Mouse (Mus musculus) megakaryocyte-erythroid progenitor cell, adult 5-6 weeks (primary cell): ENCODE results near the gene Pde4b. TPM values are rescaled to one million over a fixed set of nuclear protein-coding genes. Genes with fewer than 3 reads are reported as not detected.

ENCODE experiments used
- ATAC-seq: replicated peaks from 2 replicates; pipeline ENCODE4 v1.8.0; 2016; ENCODE audit warnings: mild to moderate bottlenecking, inconsistent platforms; ENCODE audit not compliant: severe bottlenecking, poor library complexity, low FRiP score, low TSS enrichment
- total RNA-seq, 2 experiments: library from RNA; stranded (forward) in 1 of 2; stranded (reverse) in 1 of 2; fragments of 200-1000, 215-1000 nt in 1 of 2; fragments of >200 nt in 1 of 2; fragmentation: Nextera tagmentation in 1 of 2; gene quantifications; 2 replicates each; pipeline ENCODE4 v1.2.3; 2014 to 2017

Pde4b gene
- total RNA-seq, 2 experiments from 2014 or later: 18.0 to 23.9 TPM

DNA sequence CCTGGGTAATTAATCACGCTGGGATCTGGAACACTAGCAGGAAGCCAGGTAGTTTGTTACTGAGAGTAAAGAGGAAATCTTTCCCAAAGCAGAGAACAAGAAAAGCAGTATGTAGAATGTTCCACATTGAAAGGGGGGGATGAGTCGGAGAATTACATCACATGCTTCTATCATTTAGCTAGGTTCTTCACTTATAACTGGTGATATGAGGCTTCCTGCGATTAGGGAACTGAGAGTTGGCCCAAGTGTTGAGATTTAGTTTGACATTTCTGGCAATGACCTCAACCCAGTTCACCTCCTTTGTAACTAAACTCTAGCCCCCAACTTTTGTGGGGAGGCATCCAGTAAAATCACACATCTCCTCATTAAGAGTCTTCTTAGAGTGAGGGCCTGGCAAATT, 185.0 kb downstream of the Pde4b start:
- no peak for ATAC-seq

DNA sequence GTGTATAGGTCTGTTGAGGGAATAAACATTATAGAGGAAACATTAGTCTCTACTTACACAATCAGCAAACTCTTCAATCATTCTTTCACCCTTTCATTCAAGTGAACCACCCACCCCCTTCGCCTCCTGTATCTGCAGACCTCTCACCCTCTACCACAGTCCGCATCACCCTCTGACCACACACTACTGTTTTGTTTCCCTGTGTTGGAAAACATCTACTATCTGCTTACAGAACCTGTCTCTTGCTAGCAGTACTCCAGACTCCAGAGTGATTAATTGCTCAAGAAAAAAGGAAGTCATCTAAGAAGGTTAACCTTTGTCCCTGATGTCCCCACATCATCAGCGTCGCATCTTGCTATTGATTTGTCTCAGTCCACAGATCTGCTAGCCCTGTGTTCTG, 185.4 kb downstream of the Pde4b start:
- no peak for ATAC-seq

DNA sequence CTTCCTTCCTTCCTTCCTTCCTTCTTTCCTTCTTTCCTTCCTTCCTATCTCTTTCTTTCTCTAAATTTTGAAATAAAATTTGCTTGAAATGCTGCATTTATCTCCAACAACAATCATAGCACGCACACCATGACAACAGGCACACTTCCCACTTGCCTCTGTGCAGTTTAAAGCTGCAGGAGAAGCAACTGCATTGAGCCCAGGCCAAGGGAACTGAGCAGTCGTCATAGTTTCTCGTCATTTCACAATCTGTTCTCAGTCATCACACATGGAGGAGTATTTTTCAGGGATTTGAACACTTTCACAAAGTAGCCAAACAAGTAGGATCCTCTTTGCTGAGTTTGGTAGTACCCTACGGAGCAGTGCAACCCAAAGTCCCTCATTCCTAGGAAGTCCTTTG, 188.4 kb downstream of the Pde4b start:
- no peak for ATAC-seq

DNA sequence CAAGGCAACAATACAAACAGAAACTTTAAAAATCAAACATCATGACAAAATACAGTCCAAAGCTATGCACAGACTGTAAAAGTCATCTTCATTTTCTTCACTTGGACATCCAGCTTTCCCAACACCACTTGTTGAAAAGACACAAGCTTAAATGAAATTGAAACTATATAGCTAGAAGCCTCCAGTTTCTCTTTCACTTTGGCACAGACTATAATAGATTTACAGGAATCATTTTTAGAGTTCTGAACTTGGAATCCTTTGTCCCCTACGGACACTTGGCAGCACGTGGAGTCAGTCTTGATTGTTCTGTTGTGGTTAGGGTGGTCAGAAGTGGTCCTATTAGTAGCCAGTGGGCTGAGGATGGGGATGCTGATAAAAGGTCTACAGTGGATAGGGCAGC, 191.6 kb downstream of the Pde4b start:
- no peak for ATAC-seq

DNA sequence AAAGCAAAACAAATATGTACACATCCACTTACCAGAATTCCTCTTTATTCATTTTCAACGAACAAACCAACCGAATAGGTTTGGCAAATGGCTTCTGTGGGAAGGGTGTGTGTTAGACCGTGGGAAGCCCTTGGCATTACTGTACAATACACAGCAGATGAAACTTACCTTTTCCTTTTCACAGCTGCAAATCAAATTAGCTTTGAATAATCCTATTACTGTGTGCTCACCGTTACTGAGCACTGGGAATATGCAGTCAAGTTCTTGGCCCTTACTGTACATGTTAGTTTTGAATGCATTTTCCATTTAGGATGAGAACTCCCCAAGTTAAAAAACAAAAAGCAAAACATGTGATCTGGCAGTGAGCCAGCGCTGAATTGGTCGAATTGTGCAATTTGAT, 199.8 kb downstream of the Pde4b start:
- no peak for ATAC-seq

DNA sequence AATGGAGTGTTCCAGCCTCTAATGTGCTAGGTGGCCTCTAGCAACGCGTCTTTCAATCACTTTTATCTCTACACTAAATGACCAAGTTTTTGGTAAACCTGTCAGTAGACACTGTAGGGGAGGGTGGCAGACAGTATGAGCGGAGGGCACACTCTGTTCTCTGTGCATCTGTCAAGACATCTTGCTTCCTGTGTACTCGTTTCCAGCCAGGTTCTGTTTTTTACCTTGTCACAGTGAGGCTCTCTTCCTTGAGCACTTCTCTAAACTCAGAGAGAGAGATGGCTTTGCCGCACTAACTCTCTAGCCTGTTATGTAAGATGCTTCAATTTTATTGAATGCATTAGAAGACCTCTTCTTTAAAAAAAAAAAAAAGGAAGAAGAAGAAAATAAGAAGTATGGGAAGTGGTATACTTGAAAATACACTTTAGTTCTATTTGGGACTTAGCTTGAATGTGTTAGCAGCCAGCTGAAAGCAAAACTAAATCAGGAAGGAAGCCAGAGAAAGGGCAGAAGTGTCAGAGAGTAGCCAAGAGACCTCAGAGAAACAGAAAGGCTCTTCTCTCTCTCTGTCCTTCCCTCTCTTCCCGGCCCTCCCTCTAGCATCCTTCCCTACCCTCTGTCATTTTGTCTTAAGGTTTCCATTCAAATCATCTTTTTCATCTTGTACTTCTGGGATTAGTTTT, 202.8 kb downstream of the Pde4b start:
- no peak for ATAC-seq

DNA sequence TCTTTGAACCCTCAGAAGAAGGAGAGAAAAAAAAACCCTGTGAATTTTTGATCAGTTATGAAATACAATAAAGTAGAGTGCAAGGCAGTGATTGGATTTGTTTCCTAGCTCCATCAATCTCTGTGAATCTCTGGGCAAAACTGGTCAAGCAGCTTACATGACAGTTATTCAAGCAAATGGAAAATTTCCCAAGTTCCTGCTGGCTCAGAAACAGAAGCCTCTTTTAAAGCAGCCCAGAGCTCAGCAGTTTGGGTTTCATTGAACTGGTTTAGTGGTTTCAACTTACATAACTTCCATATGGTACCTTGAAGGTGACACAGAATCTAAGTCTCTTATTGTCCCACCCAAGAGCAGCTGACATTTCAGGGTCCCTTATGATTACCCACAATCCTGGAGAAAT, 210.2 kb downstream of the Pde4b start:
- no peak for ATAC-seq

DNA sequence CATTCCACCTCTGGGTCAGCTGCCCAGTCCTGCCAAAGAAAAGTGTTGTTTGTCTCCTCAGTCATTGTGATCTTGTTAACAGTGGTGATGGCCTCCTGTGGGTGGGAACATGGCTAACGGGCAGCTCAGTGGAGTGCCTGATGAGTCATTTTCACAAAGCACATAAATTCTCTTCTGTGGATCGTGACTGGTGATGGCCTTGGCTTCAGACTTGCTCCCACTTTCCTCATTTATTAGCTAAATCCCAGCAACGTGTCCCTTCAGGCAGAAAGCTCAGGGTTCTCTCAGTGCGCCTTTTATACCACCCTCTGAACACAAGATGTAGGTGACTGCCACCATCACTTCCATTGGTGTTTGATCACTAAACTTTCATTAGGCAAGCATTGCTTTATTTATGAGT, 215.2 kb downstream of the Pde4b start:
- no peak for ATAC-seq

DNA sequence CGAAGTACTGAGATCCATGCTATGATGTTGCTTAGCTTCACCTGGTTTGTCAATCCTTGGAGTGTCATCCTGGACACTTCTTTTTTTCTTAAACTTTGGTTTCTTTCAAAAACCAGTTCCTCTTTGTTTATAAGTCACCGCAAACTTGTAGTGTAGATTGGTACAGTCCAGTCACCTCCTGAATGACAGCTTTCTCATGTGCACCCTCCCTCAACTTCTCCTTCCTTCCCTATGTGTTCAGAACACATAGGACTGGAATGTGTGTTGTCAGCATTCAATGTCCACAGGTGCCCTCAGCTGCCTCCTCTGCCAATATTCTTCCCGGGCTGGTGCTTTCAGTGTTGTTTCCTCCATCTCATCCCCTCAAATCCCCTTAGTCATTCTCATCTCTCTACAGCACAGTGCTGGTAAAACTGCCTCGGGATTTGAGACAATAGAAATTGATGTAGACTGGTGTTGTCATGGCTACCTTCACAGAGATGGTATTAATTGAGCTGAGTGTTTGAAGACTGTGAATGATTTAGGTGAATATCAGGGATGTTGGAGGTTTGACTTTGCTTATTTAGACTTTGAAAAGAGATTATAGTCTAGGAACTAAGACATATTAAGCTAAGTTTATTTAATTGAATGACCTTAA, 220.4 kb downstream of the Pde4b start:
- ATAC-seq: no peak

DNA sequence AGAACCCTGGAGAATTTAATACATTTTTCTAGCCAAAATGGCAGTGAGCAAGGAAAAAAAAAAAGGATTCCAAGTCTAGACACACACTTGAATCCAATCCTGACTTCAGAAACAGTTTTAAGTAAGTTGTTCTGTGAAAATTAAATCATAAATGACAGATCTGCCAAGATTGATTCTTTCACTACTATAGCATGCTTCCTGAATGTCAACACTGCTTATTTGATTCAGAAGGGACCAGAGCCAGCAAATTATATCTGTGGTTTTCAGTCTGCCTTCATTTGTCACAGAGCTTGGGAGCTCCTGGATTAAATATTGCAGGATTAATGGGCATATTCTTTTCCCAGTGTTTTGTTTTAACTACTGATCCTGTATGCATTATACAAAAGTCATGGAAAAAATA, 223.3 kb downstream of the Pde4b start:
- ATAC-seq: no peak

DNA sequence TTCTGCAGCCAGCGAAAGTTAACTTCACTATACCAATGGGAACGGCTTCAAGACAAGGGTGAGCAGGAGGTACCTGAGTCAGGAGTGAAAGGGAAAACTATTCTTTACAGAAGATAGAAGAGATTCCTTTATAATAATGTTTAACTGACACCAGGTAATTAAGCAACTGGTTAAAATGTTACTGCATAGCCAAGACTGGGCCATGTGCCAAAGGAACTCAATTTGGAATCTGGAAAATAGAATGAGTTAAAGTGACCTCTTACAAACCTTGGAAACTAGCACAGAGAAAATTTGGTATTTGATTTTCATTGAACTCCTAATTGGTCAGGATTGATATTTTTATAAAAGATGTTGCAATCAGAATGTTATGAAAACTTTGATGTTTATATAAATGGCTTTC, 228.7 kb downstream of the Pde4b start:
- ATAC-seq: no peak

DNA sequence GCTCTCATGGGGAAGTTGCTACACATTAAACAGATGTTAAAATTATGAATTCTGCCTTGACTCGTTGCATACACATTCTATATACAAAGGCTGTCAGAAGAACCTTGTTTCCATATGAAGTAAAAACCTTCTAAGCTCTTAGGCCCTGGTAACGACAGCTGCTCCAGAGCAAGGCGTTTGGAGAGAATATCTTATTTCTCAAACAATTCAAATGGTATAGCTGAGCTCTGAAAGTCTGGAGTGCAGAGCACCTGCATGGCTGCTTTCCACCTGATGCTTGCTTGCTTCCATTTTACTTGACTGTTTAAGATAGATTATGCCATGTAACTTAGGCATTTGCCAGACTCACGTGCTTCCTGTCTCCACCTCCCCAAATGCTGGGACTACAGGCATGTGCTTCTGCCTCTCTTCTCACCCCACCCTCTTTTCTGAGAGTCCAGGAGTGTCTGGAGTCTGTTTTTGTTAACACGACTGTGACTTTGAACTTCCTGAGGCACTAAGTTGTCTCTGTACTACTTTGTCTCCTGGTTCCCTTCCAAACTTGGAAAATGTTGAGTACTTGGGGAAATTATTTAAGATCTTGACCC, 229.4 kb downstream of the Pde4b start:
- ATAC-seq: no peak

DNA sequence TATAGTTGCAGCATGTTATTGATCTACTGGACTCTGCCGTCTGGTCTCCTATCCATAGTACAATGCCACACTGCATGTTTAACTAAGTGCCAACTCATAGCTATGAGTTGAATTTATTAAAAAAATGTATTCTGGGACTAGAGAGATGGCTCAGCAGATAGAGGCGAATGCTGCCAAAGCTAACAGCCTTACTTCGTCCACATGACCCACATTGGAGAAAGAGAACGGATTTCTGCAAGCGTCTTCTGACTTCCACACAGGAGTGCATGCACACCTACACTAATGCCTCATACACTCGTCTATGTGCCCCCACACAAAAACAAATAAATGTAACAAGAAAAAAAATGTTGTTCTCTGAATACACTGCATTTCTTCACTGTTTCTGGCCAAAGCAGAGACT, 231.3 kb downstream of the Pde4b start:
- ATAC-seq: no peak

DNA sequence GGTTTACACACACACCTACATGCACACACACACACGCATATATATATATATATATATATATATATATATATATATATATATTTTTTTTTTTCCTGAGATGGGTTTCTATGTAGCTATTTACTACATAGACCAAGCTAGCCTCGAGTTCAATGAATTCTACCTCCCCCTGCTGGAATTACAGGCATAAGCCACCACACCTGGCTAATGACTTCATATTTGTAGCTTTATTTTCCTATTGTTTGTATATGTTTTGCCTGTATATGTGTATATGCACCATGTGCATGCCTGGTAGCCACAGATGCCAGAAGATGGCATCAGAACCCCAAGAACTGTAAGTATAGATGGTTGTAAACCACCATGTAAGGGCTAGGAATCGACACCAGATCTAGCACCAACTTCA, 234.0 kb downstream of the Pde4b start:
- no peak for ATAC-seq

DNA sequence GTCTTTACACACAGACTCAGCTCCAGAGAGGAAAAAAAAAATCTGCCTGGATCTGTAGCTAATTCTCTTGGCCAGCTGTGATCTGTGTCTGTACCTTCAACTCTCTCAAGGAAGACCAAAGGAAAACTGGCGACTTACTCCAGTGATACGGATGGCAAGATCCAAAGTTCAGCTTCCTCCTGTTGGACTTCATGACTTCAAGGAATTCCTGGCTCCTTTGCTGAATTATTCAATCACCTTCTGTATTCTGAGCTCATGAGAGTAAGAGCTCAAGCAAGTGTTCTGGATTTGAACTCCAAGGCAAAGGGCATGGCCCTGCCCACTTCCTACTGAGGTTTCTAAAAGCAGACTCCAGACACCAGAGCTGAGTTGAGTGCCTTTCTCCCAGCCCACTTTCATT, 245.0 kb downstream of the Pde4b start:
- no peak for ATAC-seq

DNA sequence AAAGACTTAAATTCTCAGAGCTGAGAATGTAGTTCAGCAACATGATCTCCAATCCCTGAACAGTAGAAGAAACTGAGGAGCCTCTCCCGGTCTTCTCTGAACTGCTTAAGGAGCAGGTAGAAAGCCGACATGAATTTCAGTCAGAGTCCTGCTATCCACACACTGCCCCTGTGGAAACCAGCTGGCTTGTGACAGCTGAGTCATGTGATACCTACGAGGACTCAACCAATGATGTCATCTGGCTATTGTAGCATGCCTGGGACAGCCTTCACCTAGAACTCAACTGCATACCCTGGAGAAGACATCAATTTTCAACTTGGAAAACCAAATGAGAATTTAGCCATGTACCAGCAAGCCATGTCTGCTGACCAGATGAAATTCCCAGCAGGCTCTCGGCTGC, 245.5 kb downstream of the Pde4b start:
- no peak for ATAC-seq

DNA sequence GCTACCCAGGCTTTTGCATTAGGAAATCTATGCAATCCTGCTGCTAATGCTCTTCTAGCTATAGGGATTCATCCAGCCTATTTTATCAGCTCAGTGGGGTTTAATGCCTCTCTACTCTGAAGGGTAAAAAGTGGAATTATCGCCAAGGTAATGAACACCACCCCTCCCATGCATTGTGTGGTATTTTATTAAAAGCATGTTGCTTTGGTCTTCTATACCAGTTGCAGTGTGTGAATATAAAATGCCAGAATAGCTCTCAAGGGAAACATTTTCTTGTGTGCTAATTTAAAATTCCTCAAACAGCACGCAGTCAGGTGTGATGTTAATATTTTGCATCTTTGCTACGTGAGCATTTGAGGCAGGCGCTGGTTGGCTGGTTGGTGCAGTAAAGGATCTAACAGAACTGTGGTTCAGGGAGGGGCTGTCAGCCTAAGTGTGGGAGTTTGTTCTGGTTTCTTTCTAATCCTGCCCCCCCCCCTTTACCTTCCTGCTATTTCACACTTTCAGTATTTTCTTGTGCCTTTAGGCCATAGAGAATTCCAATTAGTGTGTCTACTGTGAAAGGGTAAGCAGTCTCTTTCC, 259.7 kb downstream of the Pde4b start:
- no peak for ATAC-seq

DNA sequence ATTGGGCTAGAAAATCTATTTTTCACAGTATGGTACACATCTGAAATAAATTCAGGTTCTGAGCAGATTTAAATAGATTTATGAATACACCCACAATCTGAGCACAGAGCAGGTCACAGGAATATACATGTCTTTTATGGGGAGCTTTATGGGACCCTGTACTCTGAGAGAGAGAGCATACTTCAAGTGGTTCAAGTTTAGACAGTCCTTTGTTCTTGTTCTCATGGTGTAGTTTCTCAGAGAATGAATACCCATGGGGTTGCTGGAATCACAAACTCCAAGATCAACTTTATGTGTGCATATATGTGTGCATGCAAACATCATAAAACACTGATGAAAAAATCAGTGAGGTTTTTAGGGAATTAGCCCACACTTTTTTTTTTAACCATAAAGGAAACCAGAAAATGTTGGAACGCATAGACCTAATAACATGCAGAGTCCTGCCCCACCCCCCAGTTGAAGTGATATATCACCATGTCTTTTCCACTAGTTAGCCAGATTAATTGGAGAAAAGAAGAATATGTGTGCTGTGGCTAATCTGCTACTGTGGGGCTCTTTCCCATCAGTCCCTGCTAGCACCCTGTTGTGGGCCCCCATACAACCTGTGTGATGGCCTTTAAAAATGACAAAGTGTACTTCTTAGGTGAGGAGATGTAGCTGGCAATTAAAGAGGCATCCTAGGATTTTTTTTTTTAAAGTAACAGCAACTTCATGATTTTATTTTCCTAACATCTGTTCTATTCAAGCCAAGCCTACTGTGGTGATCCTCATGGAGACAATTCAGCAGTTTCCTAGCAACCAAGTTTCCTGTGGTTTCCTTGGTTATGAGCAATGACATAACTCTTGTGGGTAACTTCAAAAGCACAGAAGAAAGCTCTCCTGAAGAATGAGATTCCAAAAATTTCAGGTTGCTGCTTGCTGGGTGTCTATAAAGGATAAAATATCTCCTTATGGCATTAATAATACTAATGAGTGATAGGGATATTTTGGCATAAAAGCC, 264.4 kb downstream of the Pde4b start:
- ATAC-seq: no peak

DNA sequence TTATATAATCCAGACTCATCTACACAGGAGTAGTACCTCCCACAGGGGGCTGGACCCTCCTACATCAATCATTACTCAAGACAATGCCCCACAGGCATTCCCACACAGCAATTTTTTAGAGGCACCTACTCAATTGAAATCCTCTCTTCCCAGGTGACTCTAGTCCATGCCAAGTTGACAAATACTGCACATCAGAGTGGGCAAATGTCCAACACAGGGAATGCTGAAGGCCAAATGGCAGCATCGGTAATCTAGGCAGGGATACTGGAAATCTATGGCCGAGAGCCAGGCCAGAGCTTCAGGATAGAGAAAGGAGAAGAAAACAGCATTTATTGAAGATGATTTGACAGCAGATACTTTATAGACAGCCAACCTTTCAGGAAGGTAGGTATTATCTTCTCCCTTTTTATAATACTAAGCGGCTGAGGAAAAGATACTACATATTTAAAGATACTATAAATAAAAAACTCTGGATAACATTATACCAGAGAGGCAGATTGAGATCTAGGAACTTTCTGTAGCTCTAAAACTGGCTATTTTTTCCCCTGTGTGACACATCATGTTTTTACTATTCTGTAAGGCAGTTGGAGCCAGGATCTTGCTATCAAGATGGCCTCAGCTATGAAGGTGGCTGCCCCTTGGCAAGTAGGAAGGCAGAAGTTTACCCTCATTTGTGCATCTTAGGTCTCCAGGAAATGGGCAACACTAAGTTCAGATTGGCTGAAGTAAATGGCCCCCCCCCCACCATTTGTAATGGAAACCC, 266.5 kb downstream of the Pde4b start:
- ATAC-seq: no peak
